Mouse (Mus musculus) urinary bladder, postnatal 4 days (tissue): ENCODE measurements around the gene Mrpl54.
A peak's percentile ranks its signal among the peaks of the same experiment; 100 is the strongest.

ENCODE experiments used
- DNase-seq, 2 experiments: peaks; one replicate each; pipeline ENCODE4 v3.0.0; 2021 to 2022; ENCODE audit warnings: low spot score in 2 of 2

Gene Mrpl54

DNA sequence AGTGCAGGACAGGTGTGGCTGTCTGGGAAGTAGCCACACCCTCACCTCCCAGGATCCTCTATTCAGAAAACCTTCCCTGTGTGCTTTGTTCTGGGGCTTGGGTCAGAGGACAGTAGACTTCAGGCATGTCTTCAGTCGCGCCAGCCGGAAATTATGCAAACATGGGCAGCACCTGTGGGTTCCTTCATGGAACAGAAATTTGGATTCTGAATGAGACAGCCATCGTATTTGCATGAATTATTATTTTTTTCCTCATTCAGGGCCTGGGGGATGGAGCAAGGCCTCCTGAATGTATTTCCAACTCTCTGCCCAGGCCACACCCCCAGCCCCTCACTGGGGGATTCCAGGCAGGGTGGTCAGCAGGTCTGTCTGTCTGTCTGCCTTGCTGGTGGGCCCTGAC, 5.7 kb downstream of the Mrpl54 start:
- no peak for DNase-seq

GRCm38 (mm10) chr10:81259225-81259884, 7.4 kb downstream of the Mrpl54 start:
- DNase-seq, result no peak

- no peak for DNase-seq
Observed at GRCm38 (mm10) chr10:81257158-81258039, 9.3 kb downstream of the Mrpl54 start.

DNA sequence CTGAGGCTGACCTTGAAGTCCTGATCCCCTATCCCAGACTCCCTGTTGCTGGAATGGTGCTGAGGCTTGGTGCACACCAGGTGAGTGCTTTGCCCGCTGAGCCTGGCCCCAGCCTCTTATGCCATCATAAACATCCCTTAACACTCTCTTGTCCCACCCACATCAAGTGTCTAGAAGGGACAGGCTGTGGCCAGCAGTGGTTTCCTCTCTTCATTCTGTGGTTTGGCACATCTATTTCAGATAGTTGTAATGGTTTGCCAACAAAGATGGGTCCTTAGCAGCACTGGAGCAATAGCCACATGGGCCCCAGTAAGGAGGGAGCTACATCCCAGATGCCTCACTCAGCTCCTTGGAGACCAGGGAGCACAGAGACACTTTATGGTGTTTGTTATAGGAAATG, 11.8 kb downstream of the Mrpl54 start:
- no peak for DNase-seq

- DNase-seq, result no peak
Observed at GRCm38 (mm10) chr10:81252424-81253419, 14.0 kb downstream of the Mrpl54 start, which contains the start of gene Matk. Gene Matk, plus strand, starts transcription at chr10:81252935.

- DNase-seq, result no peak
Observed at GRCm38 (mm10) chr10:81249442-81249841, 17.3 kb downstream of the Mrpl54 start.

- DNase-seq, result no peak
Observed at GRCm38 (mm10) chr10:81247804-81248203, 18.9 kb downstream of the Mrpl54 start.

GRCm38 (mm10) chr10:81245166-81245565, 21.6 kb downstream of the Mrpl54 start:
- DNase-seq, result no peak

- peak; percentile 62 to 85 for DNase-seq
Observed at GRCm38 (mm10) chr10:81244595-81244994, 22.1 kb downstream of the Mrpl54 start.

DNA sequence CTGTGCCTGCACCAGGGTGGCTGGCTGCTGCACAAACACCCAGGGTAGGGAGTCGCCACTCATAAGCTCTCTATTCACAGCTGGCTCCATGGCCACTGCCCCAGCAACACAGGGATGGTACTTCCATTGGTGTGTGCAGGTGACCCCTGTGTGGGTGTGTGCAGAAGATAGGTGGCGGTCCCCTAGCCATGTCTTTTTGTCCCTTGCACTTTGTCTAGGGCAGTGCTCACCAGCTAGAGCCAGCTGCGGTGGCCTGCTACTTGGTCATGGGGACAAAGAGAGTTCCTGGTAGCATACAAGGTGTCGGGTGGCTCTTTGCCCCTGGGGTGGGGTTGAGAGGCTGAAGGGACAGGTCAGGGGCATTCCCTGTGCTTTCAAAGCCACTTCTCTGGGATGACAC, 22.6 kb downstream of the Mrpl54 start:
- DNase-seq, result no peak

DNA sequence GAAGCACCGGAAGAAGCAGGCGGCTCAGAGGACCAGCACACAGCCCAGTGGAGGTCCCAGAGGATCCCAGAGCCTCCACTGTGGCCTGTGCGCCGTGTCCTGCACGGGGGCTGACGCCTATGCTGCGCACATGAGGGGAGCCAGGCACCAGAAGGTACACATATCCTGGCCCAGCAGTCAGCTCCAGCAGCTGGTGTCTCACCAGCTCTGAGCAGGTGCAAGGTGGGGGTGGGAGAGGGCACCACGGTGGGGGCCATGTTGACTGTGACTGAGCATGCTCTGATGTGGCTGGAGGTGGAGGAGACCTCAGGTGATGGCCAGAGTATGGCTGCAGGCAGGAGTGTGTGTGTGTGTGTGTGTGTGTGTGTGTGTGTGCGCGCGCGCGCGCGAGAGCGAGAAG, 24.7 kb downstream of the Mrpl54 start:
- DNase-seq, result no peak

GRCm38 (mm10) chr10:81240876-81241275, 25.9 kb downstream of the Mrpl54 start:
- no peak for DNase-seq

DNA sequence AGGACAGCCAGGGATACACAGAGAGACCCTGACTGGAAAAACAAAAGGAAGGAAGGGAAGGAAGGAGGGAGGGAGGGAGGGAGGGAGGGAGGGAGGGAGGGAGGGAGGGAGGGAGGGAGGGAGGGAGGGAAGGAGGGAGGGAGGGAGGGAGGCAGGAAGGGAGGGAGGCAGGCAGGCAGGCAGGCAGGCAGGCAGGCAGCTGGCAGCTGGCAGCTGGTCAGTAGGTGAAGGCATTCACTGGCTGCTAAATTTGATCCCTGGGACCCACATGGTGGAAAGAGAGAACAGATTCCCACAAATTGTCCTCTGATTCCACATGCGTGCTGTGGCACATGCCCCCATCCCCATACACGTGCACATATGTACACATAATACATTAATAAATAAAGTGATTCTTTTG, 28.1 kb downstream of the Mrpl54 start:
- no peak for DNase-seq

DNA sequence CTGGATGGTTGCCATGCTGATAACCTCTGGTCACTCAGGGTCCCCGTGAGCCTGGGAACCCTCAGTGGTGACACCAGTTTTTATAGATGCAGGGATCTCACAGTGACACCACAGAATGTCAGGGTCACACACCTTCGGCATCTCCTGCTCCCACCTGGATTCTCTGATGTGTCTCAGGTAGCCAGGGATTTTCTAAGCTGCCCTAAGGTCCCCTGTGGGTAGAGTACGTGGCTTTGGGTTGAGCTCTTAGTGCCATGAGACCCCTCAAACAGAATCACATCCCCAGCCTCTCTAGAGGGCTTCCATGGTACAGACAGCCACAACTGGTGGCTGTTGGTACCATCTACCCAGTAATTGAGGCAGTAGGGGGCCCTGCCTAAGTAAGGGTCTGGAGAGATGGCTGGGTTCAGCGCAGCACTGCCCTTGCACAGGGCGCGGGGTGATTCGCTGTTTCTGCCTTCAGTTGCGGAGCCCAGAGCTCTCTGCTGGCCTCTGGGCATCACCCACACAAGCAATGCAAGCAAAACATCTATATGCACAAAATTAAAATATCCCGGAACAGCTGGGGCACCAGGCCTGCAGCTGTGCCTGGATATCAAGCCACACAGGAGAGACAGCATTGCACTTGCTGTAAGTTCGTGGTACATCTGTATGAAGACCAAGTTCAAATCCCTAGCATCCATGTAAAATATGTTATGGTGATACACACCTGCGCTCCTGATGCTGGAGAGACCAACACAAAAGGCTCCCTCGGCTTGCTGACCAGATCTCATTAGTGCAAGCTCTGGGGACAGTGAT, 30.1 kb downstream of the Mrpl54 start:
- DNase-seq, result no peak

DNA sequence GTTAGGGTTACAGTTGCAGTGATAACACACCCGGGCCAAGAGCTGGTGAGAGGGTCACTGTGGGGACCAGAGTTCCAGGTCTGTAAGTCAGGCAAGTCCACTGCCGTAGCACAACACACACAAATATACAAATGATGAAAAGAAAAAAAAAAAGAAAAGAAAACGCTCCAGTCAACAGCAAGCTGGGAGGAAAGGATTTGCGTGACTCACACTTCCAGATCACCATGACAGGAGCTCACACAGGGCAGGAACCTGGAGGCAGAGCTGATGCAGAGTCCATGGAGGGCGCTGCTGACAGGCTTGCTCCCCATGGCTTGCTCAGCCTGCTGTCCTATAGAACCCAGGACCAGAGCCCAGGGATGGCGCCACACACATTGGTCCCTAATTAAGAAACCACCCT, 32.5 kb downstream of the Mrpl54 start:
- no peak for DNase-seq

GRCm38 (mm10) chr10:81233226-81233585, 33.5 kb downstream of the Mrpl54 start:
- DNase-seq, result no peak

GRCm38 (mm10) chr10:81232580-81233225, 34.0 kb downstream of the Mrpl54 start, which contains the start of gene Zfr2:
Gene Zfr2, plus strand, starts transcription at chr10:81233155.
- peak; percentile 87 to 94 for DNase-seq

DNA sequence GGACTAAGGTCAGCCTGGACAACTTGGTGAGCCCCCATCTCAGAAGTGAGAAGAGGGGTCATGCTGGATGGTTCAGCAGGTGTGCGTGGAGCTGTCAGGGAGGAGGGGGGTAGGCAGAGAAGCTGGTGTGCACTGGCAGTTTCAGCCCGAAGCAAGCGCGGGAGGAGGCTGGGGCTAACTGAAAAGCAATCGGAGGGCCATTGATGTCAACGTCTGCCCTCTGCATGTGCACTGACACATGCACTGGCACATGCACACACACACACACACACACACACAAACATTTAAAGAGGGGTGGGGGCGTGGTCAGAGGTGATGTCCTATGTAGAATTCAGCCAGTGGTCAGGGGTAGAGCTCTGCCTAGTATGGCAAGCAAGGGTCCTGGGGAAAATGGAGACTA, 35.3 kb downstream of the Mrpl54 start:
- no peak for DNase-seq

DNA sequence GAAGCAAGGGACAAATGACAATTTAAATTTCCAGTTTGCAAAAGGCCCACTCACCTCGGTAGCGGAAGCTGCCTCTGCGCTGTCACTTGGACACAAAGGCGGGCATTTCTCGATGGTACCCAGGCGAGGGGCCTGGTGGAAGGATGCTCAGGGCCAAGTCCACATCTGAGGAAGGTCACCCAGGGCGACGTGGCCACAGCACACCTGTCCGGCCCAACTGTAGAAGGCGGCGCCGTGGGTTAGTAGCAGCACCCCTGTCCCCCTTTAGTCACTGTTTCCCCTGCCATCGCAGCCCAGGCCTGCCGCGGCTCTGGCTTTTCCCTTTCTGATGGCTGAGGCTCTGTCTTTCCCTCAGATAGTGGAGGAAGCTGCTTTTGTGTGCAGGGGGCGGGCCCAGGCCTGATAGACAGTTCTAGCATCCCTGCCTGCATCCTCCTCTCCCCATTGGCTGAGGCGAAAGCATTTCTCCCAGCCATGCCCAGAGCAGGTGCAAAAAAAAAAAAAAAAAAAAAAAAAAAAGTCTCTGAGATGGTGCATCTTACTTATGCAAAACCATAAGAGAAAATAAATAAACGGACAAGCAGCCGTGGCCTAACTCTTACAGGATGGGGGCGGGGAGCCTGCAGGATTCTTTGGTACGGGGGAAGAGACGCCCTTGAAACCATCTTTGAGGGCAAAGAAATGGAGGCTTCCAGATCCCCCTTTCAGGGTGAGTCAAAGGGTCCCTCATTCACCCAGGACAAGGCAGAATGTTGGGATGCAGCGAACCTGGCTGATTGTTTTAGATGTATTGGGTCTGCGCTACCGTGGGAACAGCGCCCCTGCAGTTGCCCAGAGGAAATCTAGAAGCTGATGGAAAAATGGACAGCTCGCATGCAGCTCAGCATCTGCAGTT, 36.0 kb downstream of the Mrpl54 start, which contains the start of gene Atcay:
Atcay (minus strand) TSS at position 396 of the 895 bp plus-strand sequence.
- DNase-seq, result no peak
